Comparison of ENCODE assay signal across 7 mouse cellular contexts in genomic region chr1:162739831-162740394, GRCm38 (mm10). TPM values are rescaled to one million over a fixed set of nuclear protein-coding genes. Genes with fewer than 3 reads are reported as not detected.
A peak's percentile ranks its signal among the peaks of the same experiment; 100 is the strongest.
DNase-seq lines count a peak whose midpoint lies in the region; ATAC-seq and TF ChIP-seq lines count a peak whose summit lies in the region.

No protein-coding gene starts in this region.

- TF ChIP-seq POLR2A in spleen, adult 2 months (IDR thresholded peaks at IDR 0.05; ENCODE audit: low read depth, low read length), result no peak

- H3K27me3 ChIP-seq in spleen, adult 2 months (ENCODE audit: control insufficient read depth, insufficient read depth, low read length), result no peaks in the 10 kb centered on the region
- no peaks in the 10 kb centered on the region for H3K27me3 ChIP-seq in heart, embryonic 16.5 days (ENCODE audit: control insufficient read depth, insufficient read depth, low read length)

- H3K9me3 ChIP-seq in heart, embryonic 16.5 days (replicated peaks; ENCODE audit: control insufficient read depth, low read length), result no peaks in the 10 kb centered on the region

- H3K4me3 ChIP-seq in spleen, adult 2 months (ENCODE audit: extremely low read depth, insufficient read depth, insufficient read length), result peak overlapping the region; percentile 99
- peak overlapping the region; percentile 67 for H3K4me3 ChIP-seq in heart, embryonic 16.5 days (ENCODE audit: low read length)

- WGBS in spleen, adult 2 months, result under 1% methylated on average over 56 of the region's 58 CpGs
- WGBS in heart, embryonic 16.5 days, result under 1% methylated on average over 49 of the region's 58 CpGs

- H3K27ac ChIP-seq in spleen, adult 2 months (ENCODE audit: insufficient read depth, low read length), result peak overlapping the region; percentile 99
- H3K27ac ChIP-seq in heart, embryonic 16.5 days (ENCODE audit: low read length), result peak overlapping the region; percentile 99

- DNase-seq in spleen, adult 2 months (ENCODE audit: low read depth in 1 of 2, low spot score in 2 of 2), result peak in 1 of 2 experiments; percentile 39
- DNase-seq in spleen, postnatal 14 days (ENCODE audit: low spot score in 2 of 2), result no peak
- DNase-seq in c-Kit-negative CD71-positive TER-119-positive erythroid progenitor cells, embryonic 14.5 days (ENCODE audit: low read depth, low spot score), result peak; percentile 50
- peak; percentile 59 for DNase-seq in liver
- peak; percentile 63 for DNase-seq in neural tube, embryonic 10.5 days (ENCODE audit: extremely low spot score, low spot score)
- DNase-seq in adrenal gland, adult 18-20 months (ENCODE audit: low spot score in 2 of 2), result no peak

- H3K9ac ChIP-seq in heart, embryonic 16.5 days (ENCODE audit: low read length), result peak overlapping the region; percentile 99

- peaks cover 9% of the 10 kb centered on the region for H3K4me1 ChIP-seq in spleen, adult 2 months (ENCODE audit: control insufficient read depth, insufficient read depth, insufficient read length)
- peaks cover 23% of the 10 kb centered on the region for H3K4me1 ChIP-seq in heart, embryonic 16.5 days (ENCODE audit: control insufficient read depth, insufficient read depth, low read length)

- H3K36me3 ChIP-seq in spleen, adult 2 months (ENCODE audit: control insufficient read depth, insufficient read depth, low read length), result no peaks in the 10 kb centered on the region
- no peaks in the 10 kb centered on the region for H3K36me3 ChIP-seq in heart, embryonic 16.5 days (ENCODE audit: control insufficient read depth, insufficient read depth)

- peak overlapping the region; percentile 85 for H3K4me2 ChIP-seq in heart, embryonic 16.5 days (ENCODE audit: low read depth, low read length)

- peak; percentile 78 for ATAC-seq in heart, embryonic 16.5 days (replicated peaks; ENCODE audit: extremely low read depth, insufficient read depth, low FRiP score)

- no peak for TF ChIP-seq CTCF in spleen, adult 2 months (IDR thresholded peaks at IDR 0.05; ENCODE audit: extremely low read depth, insufficient read depth, insufficient read length, insufficient replicate concordance)

RNA-seq across cellular contexts. Expression of gene Prrc2c, which starts 0.4 kb away (rescaled TPM):
- polyA plus RNA-seq in spleen, adult 2 months (2012; rRNA removed), result 43.9 and 46.8 TPM in 2 replicates
- polyA plus RNA-seq in heart, embryonic 16.5 days (2015; fragmentation: Nextera tagmentation; extraction: Ambion mirVana), result 74.7 and 81.5 TPM in 2 replicates
- 100 to 1,000 TPM; 117 to 194 TPM for total RNA-seq in adrenal gland, adult 18-20 months (2021)

Comparison
In these comparisons a context has a peak if more than half of its experiments do, and no peak if none do; other contexts are left out.
1. DNase-seq: peak in c-Kit-negative CD71-positive TER-119-positive erythroid progenitor cells, embryonic 14.5 days (single experiment), liver (single experiment) and neural tube, embryonic 10.5 days (single experiment); none in spleen, postnatal 14 days (0 of 2) and adrenal gland, adult 18-20 months (0 of 2).